Mouse (Mus musculus): ENCODE measurements at regions not wholly inside any gene's neighbourhood (a gene's known extent, or its start where the extent isn't known, plus 50 kb on each side); places are given as distances from the start of the nearest gene placed in this dataset.
"Not testable (repeated sequence)": the region's sequence is repeated elsewhere in the genome, so short reads cannot be mapped to it uniquely, and the experiment has no call there.

- H3K4me2 ChIP-seq (replicated peaks) = no peak overlapping the region
- no peaks in the 10 kb centered on the region for H3K9me3 ChIP-seq
- H3K36me3 ChIP-seq = no peaks in the 10 kb centered on the region
- H3K27ac ChIP-seq = no peak overlapping the region
- H3K4me3 ChIP-seq = no peak overlapping the region
- whole genome bisulfite sequencing = 77% methylated on average over 4 of the region's 4 CpGs
- ATAC-seq (ENCODE audit: low FRiP score, low read depth) = no peak
- H3K9ac ChIP-seq = no peak overlapping the region
- no peaks in the 10 kb centered on the region for H3K4me1 ChIP-seq
- H3K27me3 ChIP-seq = no peaks in the 10 kb centered on the region
Observed at GRCm38 (mm10) chr6:4149663-4150062, 62.9 kb upstream of the Bet1 start.

- H3K9me3 ChIP-seq = no peaks in the 10 kb centered on the region
- WGBS = 90% methylated on average over 2 of the region's 2 CpGs
- no peak for ATAC-seq (ENCODE audit: low FRiP score, low read depth)
- H3K4me1 ChIP-seq = no peaks in the 10 kb centered on the region
- no peaks in the 10 kb centered on the region for H3K27me3 ChIP-seq
- H3K4me3 ChIP-seq = no peak overlapping the region
- no peaks in the 10 kb centered on the region for H3K36me3 ChIP-seq
- H3K27ac ChIP-seq = no peak overlapping the region
- H3K9ac ChIP-seq = no peak overlapping the region
- H3K4me2 ChIP-seq (replicated peaks) = no peak overlapping the region
Observed at GRCm38 (mm10) chr6:4158293-4158692, 71.5 kb upstream of the Bet1 start.

- no peak overlapping the region for H3K4me2 ChIP-seq (replicated peaks)
- no peak overlapping the region for H3K27ac ChIP-seq
- H3K4me1 ChIP-seq = no peaks in the 10 kb centered on the region
- no peak overlapping the region for H3K4me3 ChIP-seq
- WGBS = 62% methylated on average over 1 of the region's 1 CpGs
- no peaks in the 10 kb centered on the region for H3K27me3 ChIP-seq
- no peak for ATAC-seq (ENCODE audit: low FRiP score, low read depth)
- no peaks in the 10 kb centered on the region for H3K36me3 ChIP-seq
- H3K9ac ChIP-seq = no peak overlapping the region
- H3K9me3 ChIP-seq = no peaks in the 10 kb centered on the region
Observed at GRCm38 (mm10) chr6:4163733-4164132, 77.0 kb upstream of the Bet1 start.

- Histone ChIP-seq H3K27ac (no peak overlapping the region), H3K9ac (no peak overlapping the region), H3K9me3 (no peaks in the 10 kb centered on the region), H3K4me2 (replicated peaks) (no peak overlapping the region), H3K4me3 (no peak overlapping the region), H3K4me1 (no peaks in the 10 kb centered on the region), H3K36me3 (no peaks in the 10 kb centered on the region), H3K27me3 (no peaks in the 10 kb centered on the region)
- no peak for ATAC-seq (ENCODE audit: low FRiP score, low read depth)
- WGBS = 78% methylated on average over 4 of the region's 4 CpGs
Observed at GRCm38 (mm10) chr6:4167112-4167511, 80.3 kb upstream of the Bet1 start.

GRCm38 (mm10) chr6:4167757-4168156 lies 81.0 kb upstream of the Bet1 start:
- ATAC-seq (ENCODE audit: low FRiP score, low read depth) = no peak

GRCm38 (mm10) chr6:4171561-4171960 lies 84.8 kb upstream of the Bet1 start:
- no peak overlapping the region for H3K4me2 ChIP-seq (replicated peaks)
- H3K4me3 ChIP-seq = no peak overlapping the region
- H3K4me1 ChIP-seq = no peaks in the 10 kb centered on the region
- WGBS = 65% methylated on average over 4 of the region's 4 CpGs
- H3K27ac ChIP-seq = no peak overlapping the region
- no peak for ATAC-seq (ENCODE audit: low FRiP score, low read depth)
- H3K9me3 ChIP-seq = no peaks in the 10 kb centered on the region
- no peak overlapping the region for H3K9ac ChIP-seq
- no peaks in the 10 kb centered on the region for H3K36me3 ChIP-seq
- H3K27me3 ChIP-seq = no peaks in the 10 kb centered on the region

More at GRCm38 (mm10) chr6:4167757-4168156, 81.0 kb upstream of the Bet1 start:
- Histone ChIP-seq H3K4me2 (replicated peaks) (no peak overlapping the region), H3K9ac (no peak overlapping the region), H3K4me3 (no peak overlapping the region), H3K27me3 (no peaks in the 10 kb centered on the region), H3K4me1 (no peaks in the 10 kb centered on the region), H3K36me3 (no peaks in the 10 kb centered on the region), H3K27ac (no peak overlapping the region), H3K9me3 (no peaks in the 10 kb centered on the region)

GRCm38 (mm10) chr6:4187683-4188082 lies 100.9 kb upstream of the Bet1 start:
- no peak overlapping the region for H3K4me2 ChIP-seq (replicated peaks)
- no peaks in the 10 kb centered on the region for H3K36me3 ChIP-seq
- H3K9me3 ChIP-seq = no peaks in the 10 kb centered on the region
- no peaks in the 10 kb centered on the region for H3K27me3 ChIP-seq
- H3K4me1 ChIP-seq = no peaks in the 10 kb centered on the region
- H3K9ac ChIP-seq = no peak overlapping the region
- WGBS = 80% methylated on average over 4 of the region's 4 CpGs
- ATAC-seq (ENCODE audit: low FRiP score, low read depth) = no peak
- H3K27ac ChIP-seq = no peak overlapping the region
- H3K4me3 ChIP-seq = no peak overlapping the region

GRCm38 (mm10) chr6:4190976-4191375 lies 104.2 kb upstream of the Bet1 start:
- not testable (repeated sequence) for H3K4me1 ChIP-seq; H3K9ac ChIP-seq; H3K27me3 ChIP-seq; ATAC-seq (ENCODE audit: low FRiP score, low read depth); H3K4me3 ChIP-seq; H3K36me3 ChIP-seq; H3K4me2 ChIP-seq (replicated peaks); H3K9me3 ChIP-seq; H3K27ac ChIP-seq
- WGBS = 55% methylated on average over 5 of the region's 5 CpGs

GRCm38 (mm10) chr6:4193286-4193685 lies 106.5 kb upstream of the Bet1 start:
- Histone ChIP-seq H3K4me2 (replicated peaks) (no peak overlapping the region), H3K4me3 (no peak overlapping the region), H3K27ac (no peak overlapping the region), H3K9ac (no peak overlapping the region), H3K9me3 (no peaks in the 10 kb centered on the region), H3K36me3 (no peaks in the 10 kb centered on the region), H3K4me1 (no peaks in the 10 kb centered on the region), H3K27me3 (no peaks in the 10 kb centered on the region)
- ATAC-seq (ENCODE audit: low FRiP score, low read depth) = no peak
- 76% methylated on average over 5 of the region's 5 CpGs for WGBS

- Histone ChIP-seq H3K27ac (no peak overlapping the region), H3K36me3 (no peaks in the 10 kb centered on the region), H3K9me3 (no peaks in the 10 kb centered on the region), H3K4me1 (no peaks in the 10 kb centered on the region), H3K9ac (no peak overlapping the region), H3K27me3 (no peaks in the 10 kb centered on the region), H3K4me2 (replicated peaks) (0 out of 2 replicates have a peak overlapping the region, but pooled peaks have one; percentile 19), H3K4me3 (no peak overlapping the region)
- WGBS = 56% methylated on average over 2 of the region's 2 CpGs
- ATAC-seq (ENCODE audit: low FRiP score, low read depth) = no peak
Observed at GRCm38 (mm10) chr6:4201176-4201575, 114.4 kb upstream of the Bet1 start.

GRCm38 (mm10) chr6:4205681-4206080 lies 118.9 kb upstream of the Bet1 start:
- ATAC-seq (ENCODE audit: low FRiP score, low read depth) = no peak
- no peak overlapping the region for H3K27ac ChIP-seq
- WGBS = 74% methylated on average over 5 of the region's 5 CpGs

GRCm38 (mm10) chr6:4245265-4246112 lies 158.7 kb upstream of the Bet1 start:
- H3K4me2 ChIP-seq (replicated peaks) = no peak overlapping the region
- H3K27me3 ChIP-seq = no peaks in the 10 kb centered on the region
- no peak overlapping the region for H3K27ac ChIP-seq
- no peaks in the 10 kb centered on the region for H3K9me3 ChIP-seq
- no peak overlapping the region for H3K9ac ChIP-seq
- no peaks in the 10 kb centered on the region for H3K4me1 ChIP-seq
- H3K4me3 ChIP-seq = no peak overlapping the region
- no peak for ATAC-seq (ENCODE audit: low FRiP score, low read depth)
- WGBS = 57% methylated on average over 9 of the region's 9 CpGs
- no peaks in the 10 kb centered on the region for H3K36me3 ChIP-seq

More at GRCm38 (mm10) chr6:4205681-4206080, 118.9 kb upstream of the Bet1 start:
- no peaks in the 10 kb centered on the region for H3K27me3 ChIP-seq
- H3K9ac ChIP-seq = no peak overlapping the region
- H3K4me1 ChIP-seq = no peaks in the 10 kb centered on the region
- no peaks in the 10 kb centered on the region for H3K9me3 ChIP-seq
- no peak overlapping the region for H3K4me2 ChIP-seq (replicated peaks)
- no peaks in the 10 kb centered on the region for H3K36me3 ChIP-seq
- no peak overlapping the region for H3K4me3 ChIP-seq

GRCm38 (mm10) chr6:4246113-4246419 lies 159.3 kb upstream of the Bet1 start:
- 79% methylated on average over 2 of the region's 2 CpGs for WGBS

More at GRCm38 (mm10) chr6:4246113-4246419, 159.3 kb upstream of the Bet1 start:
- Histone ChIP-seq H3K27me3 (no peaks in the 10 kb centered on the region), H3K4me1 (no peaks in the 10 kb centered on the region), H3K9ac (no peak overlapping the region), H3K9me3 (no peaks in the 10 kb centered on the region), H3K4me3 (no peak overlapping the region), H3K4me2 (replicated peaks) (no peak overlapping the region), H3K36me3 (no peaks in the 10 kb centered on the region), H3K27ac (no peak overlapping the region)
- no peak for ATAC-seq (ENCODE audit: low FRiP score, low read depth)
